Mouse (Mus musculus) neural tube, embryonic 13.5 days (tissue): ENCODE data around the gene Prelp. TPM values are rescaled to one million over a fixed set of nuclear protein-coding genes. Genes with fewer than 3 reads are reported as not detected.

Source experiments
- ATAC-seq: fragments of 200-750 bp; cut with Nextera tagmentation; 2 replicates; pipeline ENCODE4 v1.8.0; 2017; ENCODE audit warnings: low read depth, mild to moderate bottlenecking, moderate TSS enrichment, moderate library complexity
- H3K27ac ChIP-seq: fragments of 300-500 bp; sonication (generic); replicated peaks from 2 replicates; pipeline ENCODE4 v1.5.1; 2015; ENCODE audit warnings: moderate library complexity, mild to moderate bottlenecking, inconsistent platforms
- H3K27me3 ChIP-seq: fragments of 300-500 bp; sonication (generic); 2 replicates; pipeline ENCODE4 v1.6.1; 2015; ENCODE audit warnings: mild to moderate bottlenecking, inconsistent platforms
- H3K36me3 ChIP-seq: fragments of 300-500 bp; sonication (generic); 2 replicates; pipeline ENCODE4 v1.6.1; 2015; ENCODE audit warnings: mild to moderate bottlenecking, inconsistent platforms
- H3K4me1 ChIP-seq: fragments of 300-500 bp; sonication (generic); replicated peaks from 2 replicates; pipeline ENCODE4 v1.6.1; 2015; ENCODE audit warnings: inconsistent platforms
- H3K4me2 ChIP-seq: fragments of 300-500 bp; sonication (generic); 2 replicates; pipeline ENCODE4 v1.6.1; 2015; ENCODE audit warnings: inconsistent platforms, mild to moderate bottlenecking, moderate library complexity
- H3K4me3 ChIP-seq: fragments of 300-500 bp; sonication (generic); 2 replicates; pipeline ENCODE4 v1.5.1; 2015; ENCODE audit warnings: mild to moderate bottlenecking, inconsistent platforms
- H3K9ac ChIP-seq: fragments of 300-500 bp; sonication (generic); 2 replicates; pipeline ENCODE4 v1.6.1; 2015; ENCODE audit warnings: moderate library complexity, mild to moderate bottlenecking, inconsistent platforms
- H3K9me3 ChIP-seq: fragments of 300-500 bp; sonication (generic); 2 replicates; pipeline ENCODE4 v1.6.1; 2016; ENCODE audit warnings: inconsistent platforms
- WGBS: fragments of 180-500 bp; shearing (Covaris S2); methylation state at CpG from one replicate; pipeline ENCODE4 v1.1.7; 2015; 5-methylcytosine and 5-hydroxymethylcytosine counted together
- polyA plus RNA-seq: library from polyadenylated mRNA; unstranded; fragments of >200 nt; fragmentation: Nextera tagmentation; extraction: Ambion mirVana; gene quantifications from 2 replicates; pipeline ENCODE4 v1.2.1, GENCODE M21; 2015

Prelp gene
- polyA plus RNA-seq, 1 experiment from 2014 or later = 10.1 TPM

DNA sequence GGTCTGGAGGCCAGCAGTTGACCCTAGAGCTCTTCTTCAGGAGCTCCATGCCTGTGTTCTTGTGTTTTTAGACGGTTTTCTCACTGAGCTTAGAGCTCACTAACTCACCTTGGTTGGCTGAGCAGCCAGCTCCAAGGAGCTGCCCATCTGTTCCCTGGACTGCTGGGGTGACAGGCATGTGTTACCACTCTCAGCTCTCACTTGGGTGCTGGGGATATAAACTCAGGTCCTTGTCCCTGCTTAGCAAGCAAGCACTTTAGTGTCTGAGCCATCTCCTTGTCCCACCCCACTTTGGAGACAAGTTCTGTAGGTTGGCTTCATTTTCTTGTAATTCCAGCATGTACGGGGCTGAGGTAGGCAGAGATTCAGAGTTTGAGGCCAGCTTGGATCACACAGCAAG, 52.0 kb downstream of the Prelp start:
- no peak overlapping the region for H3K9ac ChIP-seq
- ATAC-seq = no peak

DNA sequence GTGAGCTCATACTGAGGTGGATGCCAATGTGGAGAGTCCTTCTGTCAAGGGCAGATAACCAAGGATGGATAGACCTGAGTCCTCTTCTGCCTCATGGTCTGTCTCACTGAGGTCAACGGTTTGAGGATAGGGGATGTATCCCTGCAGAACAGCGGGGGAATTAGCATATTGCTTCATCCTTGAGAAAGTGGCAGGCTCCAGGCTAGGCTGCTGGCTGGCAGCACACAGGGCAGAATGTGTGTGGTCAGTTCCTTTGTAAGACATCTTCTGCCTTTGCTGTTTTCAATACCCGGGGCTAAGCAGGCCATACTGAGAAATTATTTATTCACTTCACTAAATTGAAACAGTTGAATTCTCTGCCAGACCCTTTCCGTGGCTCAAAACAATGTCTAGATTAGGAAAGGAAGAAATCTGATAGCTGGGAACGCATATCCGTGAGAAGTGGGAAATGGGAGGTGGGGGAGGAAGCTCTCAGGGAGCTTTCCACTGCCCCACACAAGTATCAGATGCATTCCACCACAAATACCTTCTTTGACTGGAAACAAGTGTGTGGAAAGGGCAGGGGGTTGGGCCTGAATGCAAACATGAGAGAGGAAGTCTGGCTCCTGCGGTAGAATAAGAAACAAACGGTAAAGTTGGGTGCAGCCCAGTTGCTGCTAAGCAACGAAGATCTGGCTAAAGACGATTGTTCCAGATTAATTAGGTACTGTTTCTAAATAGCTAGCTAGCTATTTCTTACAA, 57.8 kb downstream of the Prelp start:
- Histone ChIP-seq H3K4me3 (no peak overlapping the region), H3K9me3 (0 out of 2 replicates have a peak, but pooled peaks cover 5% of the 10 kb centered on the region), H3K36me3 (no peaks in the 10 kb centered on the region), H3K9ac (no peak overlapping the region), H3K27me3 (no peaks in the 10 kb centered on the region), H3K4me1 (peaks cover 40% of the 10 kb centered on the region), H3K4me2 (no peak overlapping the region), H3K27ac (peak overlapping the region; percentile 65)
- WGBS = 40% methylated on average over 10 of the region's 10 CpGs
- ATAC-seq = peak; percentile 57; the same call in 1 of the 2 replicates

More for the DNA sequence above, 52.0 kb downstream of the Prelp start:
- WGBS = 76% methylated on average over 2 of the region's 2 CpGs
- Histone ChIP-seq H3K4me2 (no peak overlapping the region), H3K27me3 (no peaks in the 10 kb centered on the region), H3K36me3 (no peaks in the 10 kb centered on the region), H3K4me3 (no peak overlapping the region), H3K4me1 (no peaks in the 10 kb centered on the region), H3K9me3 (0 out of 2 replicates have a peak, but pooled peaks cover 5% of the 10 kb centered on the region), H3K27ac (no peak overlapping the region)

DNA sequence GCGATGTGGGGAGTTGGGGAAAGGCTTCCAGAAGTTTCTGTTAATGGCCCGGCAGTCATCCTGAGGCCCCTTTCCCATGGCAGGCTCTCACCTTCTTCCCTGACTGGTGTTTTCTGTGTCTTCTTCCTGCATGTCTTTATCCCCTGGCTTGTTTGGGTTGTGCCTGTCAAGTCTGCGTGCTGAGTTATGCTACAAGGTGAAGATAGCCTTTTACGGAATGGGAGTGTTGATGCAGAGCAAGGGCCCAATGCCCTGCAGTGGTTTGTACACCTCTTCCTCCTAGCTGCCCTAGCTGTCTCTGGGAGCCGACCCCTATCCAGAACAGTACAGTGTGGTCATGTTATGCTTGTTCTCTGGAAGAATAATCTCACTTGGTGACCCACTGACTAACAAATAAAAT, 60.2 kb downstream of the Prelp start:
- Histone ChIP-seq H3K4me1 (peaks cover 44% of the 10 kb centered on the region), H3K9me3 (0 out of 2 replicates have a peak, but pooled peaks cover 5% of the 10 kb centered on the region), H3K4me3 (no peak overlapping the region), H3K4me2 (no peak overlapping the region), H3K27me3 (0 out of 2 replicates have a peak, but pooled peaks cover 4% of the 10 kb centered on the region), H3K27ac (no peak overlapping the region), H3K36me3 (no peaks in the 10 kb centered on the region), H3K9ac (no peak overlapping the region)
- WGBS = 74% methylated on average over 5 of the region's 5 CpGs
- ATAC-seq = no peak

Other genes with a start within 250 kb of the Prelp start
- gene Lax1, start 231.3 kb downstream of the Prelp start, polyA plus RNA-seq = 0.18 and 0.33 TPM in 2 replicates
- 10.7 and 13.7 TPM in 2 replicates for gene Atp2b4, start 120.4 kb downstream of the Prelp start, polyA plus RNA-seq
- 2.0 and 2.4 TPM in 2 replicates for gene Optc, start 13.4 kb downstream of the Prelp start, polyA plus RNA-seq
- gene Fmod, start 115.8 kb upstream of the Prelp start, polyA plus RNA-seq = 11.1 and 14.9 TPM in 2 replicates
- 49.0 and 55.3 TPM in 2 replicates for gene Btg2, start 157.7 kb upstream of the Prelp start, polyA plus RNA-seq
- 0.45 and 0.81 TPM in 2 replicates for gene Chit1, start 189.8 kb upstream of the Prelp start, polyA plus RNA-seq